Mouse (Mus musculus) ES-E14 (cell line): Measurements from ENCODE around the gene Adad1. TPM values are rescaled to one million over a fixed set of nuclear protein-coding genes. Genes with fewer than 3 reads are reported as not detected.

Source experiments
- DNase-seq: peaks from one replicate; pipeline ENCODE4 v3.0.0-alpha.2; 2013; ENCODE audit warnings: low read depth, low spot score
- H3K27ac ChIP-seq: 2 replicates; pipeline ENCODE4 v1.5.1; 2012; ENCODE audit warnings: low read depth, mild to moderate bottlenecking, low read length, moderate library complexity, mixed read lengths; ENCODE audit not compliant: poor library complexity, insufficient read depth, severe bottlenecking
- H3K36me3 ChIP-seq: 2 replicates; pipeline ENCODE4 v1.6.1; 2012; ENCODE audit warnings: mild to moderate bottlenecking, low read length, moderate library complexity, mixed read lengths; ENCODE audit not compliant: control insufficient read depth, poor library complexity, insufficient read depth, severe bottlenecking
- H3K4me1 ChIP-seq, 2 experiments: fragments of 150-350 bp in 1 of 2; sonication (generic) in 1 of 2; 2 replicates each; pipeline ENCODE4 v1.6.1; 2012; ENCODE audit warnings: low read length in 2 of 2, mild to moderate bottlenecking in 1 of 2, mixed read lengths in 1 of 2; ENCODE audit not compliant: control insufficient read depth in 2 of 2, insufficient read depth in 2 of 2, poor library complexity in 1 of 2
- H3K4me3 ChIP-seq, 2 experiments: fragments of 150-350 bp in 1 of 2; sonication (generic) in 1 of 2; 2 replicates each; pipeline ENCODE4 v1.5.1; 2012; ENCODE audit warnings: low read length in 2 of 2, low read depth in 1 of 2, mild to moderate bottlenecking in 1 of 2, mixed read lengths in 1 of 2; ENCODE audit not compliant: insufficient read depth in 1 of 2, poor library complexity in 1 of 2, severe bottlenecking in 1 of 2
- H3K9ac ChIP-seq: 2 replicates; pipeline ENCODE4 v1.6.1; 2012; ENCODE audit warnings: low read depth, mild to moderate bottlenecking, low read length, mixed read lengths; ENCODE audit not compliant: poor library complexity, insufficient read depth, severe bottlenecking
- H3K9me3 ChIP-seq: fragments of 150-350 bp; sonication (generic); 2 replicates; pipeline ENCODE4 v1.6.1; 2012; ENCODE audit warnings: low read depth, mild to moderate bottlenecking, low read length; ENCODE audit not compliant: control insufficient read depth, insufficient read depth
- CHD2 ChIP-seq: IDR thresholded peaks from 2 replicates; pipeline ENCODE4 v1.6.1; 2014; ENCODE audit warnings: mild to moderate bottlenecking, low read depth, low read length, inconsistent platforms
- HCFC1 ChIP-seq: IDR thresholded peaks from 2 replicates; pipeline ENCODE4 v1.6.1; 2012; ENCODE audit warnings: low read length, inconsistent platforms, borderline replicate concordance; ENCODE audit not compliant: insufficient read depth
- MAFK ChIP-seq: IDR thresholded peaks from 2 replicates; pipeline ENCODE4 v1.6.1; 2014; ENCODE audit warnings: mild to moderate bottlenecking, low read depth, low read length, inconsistent platforms; ENCODE audit not compliant: insufficient read depth
- ZC3H11A ChIP-seq: IDR thresholded peaks from 2 replicates; pipeline ENCODE4 v1.6.1; 2012; ENCODE audit warnings: low read depth, mild to moderate bottlenecking, inconsistent platforms, low read length, borderline replicate concordance
- ZNF384 ChIP-seq: IDR thresholded peaks from 2 replicates; pipeline ENCODE4 v1.6.1; 2012; ENCODE audit warnings: low read depth, low read length, inconsistent platforms
- in situ Hi-C, 2 experiments: fragments of 600-800 bp; cut with MboI; formaldehyde crosslinking; loops; one replicate each; pipeline ENCODE4 v1.15.1; 2025; ENCODE audit warnings: low sequenced_read_pairs in 2 of 2, inconsistent platforms in 1 of 2; ENCODE audit not compliant: unreplicated experiment in 2 of 2
- total RNA-seq: library from RNA; depleted of rRNA; stranded (reverse); fragments of 300-350 nt; gene quantifications from 2 replicates; pipeline ENCODE4 v1.2.3, GENCODE M21; 2012; rRNA removed

Gene Adad1
- 1.3 and 1.7 TPM in 2 replicates for total RNA-seq

GRCm38 (mm10) chr3:37063406-37063805 is at the start of gene Adad1:
TSS of gene Adad1 (plus strand) at chr3:37063527.
- H3K27ac ChIP-seq, result no peak within 1 kb of the TSS
- H3K9ac ChIP-seq, result no peak within 1 kb of the TSS
- no peaks in the 10 kb centered on the region for H3K9me3 ChIP-seq
- in situ Hi-C loops, result no loop called here
- H3K4me3 ChIP-seq, result peak within 1 kb of the TSS; percentile 25 to 26; a peak in 3 of 4 replicates
- H3K36me3 ChIP-seq, result no peaks in the 10 kb centered on the region
- TF ChIP-seq HCFC1, result no peak
- TF ChIP-seq MAFK, result no peak
- no peak for TF ChIP-seq ZNF384
- no peak for TF ChIP-seq CHD2
- TF ChIP-seq ZC3H11A, result no peak
- H3K4me1 ChIP-seq, result no peaks in the 10 kb centered on the region
- peak; percentile 6 for DNase-seq

DNA sequence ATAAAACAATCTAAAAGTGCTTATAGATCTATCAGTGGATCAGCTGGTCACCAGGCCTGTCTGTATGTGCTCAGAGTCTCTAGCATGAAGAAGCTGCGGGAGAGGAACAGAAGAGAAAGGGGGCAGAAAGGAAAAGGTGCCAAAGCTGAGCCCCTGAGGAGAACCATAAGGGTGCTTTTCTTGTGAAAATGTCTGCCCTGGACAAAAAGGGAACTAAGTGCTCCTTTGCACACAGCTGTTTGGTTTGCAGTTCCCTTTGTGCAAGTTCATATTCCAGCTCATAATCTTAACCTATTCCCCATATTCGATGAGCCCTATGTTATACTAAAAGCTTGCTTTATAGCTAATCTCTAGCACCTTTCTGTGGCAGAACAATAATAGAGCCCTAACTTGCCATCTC is 25.3 kb upstream of the Adad1 start:
- Histone ChIP-seq H3K36me3 (no peaks in the 10 kb centered on the region), H3K9me3 (no peaks in the 10 kb centered on the region), H3K9ac (no peak overlapping the region), H3K4me1 (no peaks in the 10 kb centered on the region), H3K4me3 (no peak overlapping the region), H3K27ac (no peak overlapping the region)
- no peak for DNase-seq
- in situ Hi-C loops, result no loop called here
- TF ChIP-seq ZNF384 (no peak), MAFK (no peak), HCFC1 (no peak), ZC3H11A (no peak), CHD2 (no peak)

- H3K9ac ChIP-seq, result no peak overlapping the region
- TF ChIP-seq HCFC1, result no peak
- TF ChIP-seq ZC3H11A, result no peak
- TF ChIP-seq ZNF384, result no peak
- no peak for TF ChIP-seq CHD2
- TF ChIP-seq MAFK, result no peak
- H3K27ac ChIP-seq, result no peak overlapping the region
- H3K4me3 ChIP-seq, result no peak overlapping the region
- in situ Hi-C loops, result no loop called here
- DNase-seq, result no peak
- no peaks in the 10 kb centered on the region for H3K4me1 ChIP-seq
- 0 out of 2 replicates have a peak, but pooled peaks cover under 1% of the 10 kb centered on the region for H3K36me3 ChIP-seq
- no peaks in the 10 kb centered on the region for H3K9me3 ChIP-seq
These were observed 23.5 kb upstream of the Adad1 start for GRCm38 (mm10) chr3:37039811-37040210.

DNA sequence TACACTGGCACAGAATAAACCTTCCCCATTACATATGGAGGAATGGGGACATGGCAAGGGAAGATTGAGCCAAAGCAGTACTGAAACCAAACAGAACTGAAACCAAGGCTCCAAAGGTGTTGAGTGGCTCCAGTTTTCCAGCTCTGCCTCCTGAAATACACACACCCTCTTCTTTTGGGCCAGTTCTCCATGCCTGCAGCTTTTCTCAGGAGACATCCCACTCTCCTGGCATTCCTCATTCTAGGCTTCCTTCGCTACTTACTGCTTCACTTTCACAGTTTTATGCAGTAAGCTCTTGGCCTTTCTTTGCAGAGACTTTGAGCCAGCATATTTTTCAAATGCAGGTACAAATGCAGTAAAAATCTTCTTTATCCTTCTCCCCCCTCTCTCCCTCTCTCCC is 11.8 kb upstream of the Adad1 start:
- TF ChIP-seq ZNF384 (no peak), ZC3H11A (no peak), HCFC1 (no peak), MAFK (no peak), CHD2 (no peak)
- H3K9me3 ChIP-seq, result no peaks in the 10 kb centered on the region
- no peak for DNase-seq
- in situ Hi-C loops, result no loop called here
- H3K4me1 ChIP-seq, result no peaks in the 10 kb centered on the region
- H3K27ac ChIP-seq, result no peak overlapping the region
- H3K9ac ChIP-seq, result no peak overlapping the region
- H3K36me3 ChIP-seq, result no peaks in the 10 kb centered on the region
- no peak overlapping the region for H3K4me3 ChIP-seq

- H3K36me3 ChIP-seq, result no peaks in the 10 kb centered on the region
- TF ChIP-seq ZC3H11A (no peak), MAFK (no peak), CHD2 (no peak), HCFC1 (no peak), ZNF384 (no peak)
- H3K4me3 ChIP-seq, result no peak overlapping the region
- H3K4me1 ChIP-seq, result no peaks in the 10 kb centered on the region
- H3K9ac ChIP-seq, result no peak overlapping the region
- no peak for DNase-seq
- no peak overlapping the region for H3K27ac ChIP-seq
- in situ Hi-C loops, result no loop called here
- H3K9me3 ChIP-seq, result no peaks in the 10 kb centered on the region
These were observed 9.9 kb downstream of the Adad1 start for GRCm38 (mm10) chr3:37073211-37073610.
